9 mouse cellular contexts compared by ENCODE assay signal in the genomic region with DNA sequence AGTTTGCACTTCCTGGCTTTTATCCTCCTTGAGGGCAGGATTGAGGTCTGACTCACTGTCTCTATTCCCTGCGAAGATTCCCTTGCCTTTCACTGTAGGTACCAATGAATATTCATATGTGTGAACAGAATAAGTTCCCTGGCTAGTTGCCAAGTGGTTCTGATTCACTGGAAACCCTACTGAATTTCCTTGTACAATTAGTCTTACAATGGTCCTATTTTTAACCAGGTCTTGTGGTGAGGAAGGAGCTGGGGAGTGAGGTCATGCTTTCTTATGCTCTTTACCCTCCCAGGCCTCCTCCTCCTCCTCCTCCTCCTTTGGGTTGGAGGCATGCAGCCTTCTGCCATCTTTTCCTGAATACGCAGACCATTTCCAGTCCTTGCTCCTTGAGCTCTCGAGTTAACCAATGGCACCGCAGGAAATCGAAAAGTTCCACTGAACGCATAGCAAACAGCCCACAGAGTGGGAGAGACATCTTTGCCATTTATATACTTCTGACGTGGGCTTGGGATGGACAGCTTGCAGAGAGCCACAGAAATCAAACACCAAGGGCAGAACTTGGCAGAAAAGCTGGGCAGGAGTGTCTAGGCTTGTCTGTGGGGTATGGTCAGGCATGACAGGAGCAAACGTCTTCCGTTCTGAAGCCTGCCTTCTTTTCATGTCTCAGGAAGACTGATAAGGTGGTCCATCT.
A peak's percentile ranks its signal among the peaks of the same experiment; 100 is the strongest.
DNase-seq lines count a peak whose midpoint lies in the region; ATAC-seq lines count a peak whose summit lies in the region.
"Had no signal": no experiment of that assay in that cellular context is flagged by ENCODE, and none has a peak within 500 bp of the region (broad histone marks: within the 10 kb centered on the region; RNA-seq: fewer than 3 reads in every experiment).

No protein-coding gene starts in this region.

- ATAC-seq in forebrain, embryonic 11.5 days (replicated peaks; ENCODE audit: low FRiP score): peak; percentile 77
- no peak for ATAC-seq in limb, embryonic 12.5 days (ENCODE audit: insufficient number of reproducible peaks, insufficient read depth, low FRiP score, low TSS enrichment, low read depth)
- ATAC-seq in hindbrain, embryonic 14.5 days (ENCODE audit: low FRiP score): peak; percentile 55
- ATAC-seq in neural tube, embryonic 15.5 days (ENCODE audit: low FRiP score): no peak; the same call in 1 of the 2 replicates
- ATAC-seq in megakaryocyte, adult 5-6 weeks (ENCODE audit: poor library complexity, severe bottlenecking): no peak

- no peak overlapping the region for H3K4me2 ChIP-seq in forebrain, embryonic 11.5 days (ENCODE audit: low read depth, low read length, severe bottlenecking)
- no peak overlapping the region for H3K4me2 ChIP-seq in limb, embryonic 12.5 days
- no peak overlapping the region for H3K4me2 ChIP-seq in hindbrain, embryonic 14.5 days (replicated peaks)
- H3K4me2 ChIP-seq in neural tube, embryonic 15.5 days: no peak overlapping the region

- H3K27ac ChIP-seq in forebrain, embryonic 11.5 days (ENCODE audit: low read depth, low read length): no peak overlapping the region; the same call in 1 of the 2 replicates
- H3K27ac ChIP-seq in forebrain, embryonic 10.5 days: no peak overlapping the region
- 0 out of 2 replicates have a peak overlapping the region, but pooled peaks have one; percentile 31 for H3K27ac ChIP-seq in limb, embryonic 12.5 days
- H3K27ac ChIP-seq in limb, embryonic 10.5 days: no peak overlapping the region
- no peak overlapping the region for H3K27ac ChIP-seq in hindbrain, embryonic 14.5 days
- 0 out of 2 replicates have a peak overlapping the region, but pooled peaks have one; percentile 1 for H3K27ac ChIP-seq in neural tube, embryonic 15.5 days (replicated peaks)

- H3K36me3 ChIP-seq in forebrain, embryonic 11.5 days (ENCODE audit: control insufficient read depth, insufficient read depth, low read length): no peaks in the 10 kb centered on the region
- no peaks in the 10 kb centered on the region for H3K36me3 ChIP-seq in forebrain, embryonic 10.5 days (replicated peaks)
- H3K36me3 ChIP-seq in limb, embryonic 12.5 days: no peaks in the 10 kb centered on the region
- no peaks in the 10 kb centered on the region for H3K36me3 ChIP-seq in limb, embryonic 10.5 days
- H3K36me3 ChIP-seq in hindbrain, embryonic 14.5 days (replicated peaks; ENCODE audit: control insufficient read depth, insufficient read depth): no peaks in the 10 kb centered on the region
- H3K36me3 ChIP-seq in neural tube, embryonic 15.5 days: no peaks in the 10 kb centered on the region

- H3K4me3 ChIP-seq in forebrain, embryonic 11.5 days (ENCODE audit: low read depth, low read length): no peak overlapping the region
- H3K4me3 ChIP-seq in forebrain, embryonic 10.5 days: no peak overlapping the region
- H3K4me3 ChIP-seq in limb, embryonic 12.5 days (replicated peaks): no peak overlapping the region
- H3K4me3 ChIP-seq in limb, embryonic 10.5 days: no peak overlapping the region
- no peak overlapping the region for H3K4me3 ChIP-seq in hindbrain, embryonic 14.5 days (replicated peaks; ENCODE audit: low read length)
- no peak overlapping the region for H3K4me3 ChIP-seq in neural tube, embryonic 15.5 days (replicated peaks)

- no peak overlapping the region for H3K9ac ChIP-seq in forebrain, embryonic 11.5 days (ENCODE audit: low read length)
- no peak overlapping the region for H3K9ac ChIP-seq in limb, embryonic 12.5 days (replicated peaks)
- no peak overlapping the region for H3K9ac ChIP-seq in hindbrain, embryonic 14.5 days
- no peak overlapping the region for H3K9ac ChIP-seq in neural tube, embryonic 15.5 days (replicated peaks)

- no peak for DNase-seq in forebrain, embryonic 11.5 days (ENCODE audit: low spot score)
- DNase-seq in forebrain, embryonic 10.5 days (ENCODE audit: extremely low spot score, low spot score): no peak
- no peak for DNase-seq in limb, embryonic 10.5 days (ENCODE audit: low spot score)
- DNase-seq in hindbrain, embryonic 14.5 days (ENCODE audit: low spot score): peak; percentile 36
- DNase-seq in adrenal gland, postnatal 14 days: no peak
- DNase-seq: B cell, adult 2 months had no signal

- WGBS in forebrain, embryonic 11.5 days: 82% methylated on average over 9 of the region's 9 CpGs
- 84% methylated on average over 9 of the region's 9 CpGs for WGBS in forebrain, embryonic 10.5 days
- 83% methylated on average over 9 of the region's 9 CpGs for WGBS in limb, embryonic 12.5 days
- WGBS in limb, embryonic 10.5 days: 86% methylated on average over 9 of the region's 9 CpGs
- 60% methylated on average over 9 of the region's 9 CpGs for WGBS in hindbrain, embryonic 14.5 days
- WGBS in neural tube, embryonic 15.5 days: 67% methylated on average over 9 of the region's 9 CpGs

- no peaks in the 10 kb centered on the region for H3K27me3 ChIP-seq in forebrain, embryonic 11.5 days (ENCODE audit: control insufficient read depth, insufficient read depth, low read length)
- H3K27me3 ChIP-seq in forebrain, embryonic 10.5 days (ENCODE audit: poor library complexity, severe bottlenecking): no peaks in the 10 kb centered on the region
- no peaks in the 10 kb centered on the region for H3K27me3 ChIP-seq in limb, embryonic 12.5 days
- no peaks in the 10 kb centered on the region for H3K27me3 ChIP-seq in limb, embryonic 10.5 days (ENCODE audit: low read depth, poor library complexity, severe bottlenecking)
- no peaks in the 10 kb centered on the region for H3K27me3 ChIP-seq in hindbrain, embryonic 14.5 days (ENCODE audit: control insufficient read depth, insufficient read depth, low read length)
- H3K27me3 ChIP-seq in neural tube, embryonic 15.5 days (replicated peaks): no peaks in the 10 kb centered on the region

- H3K4me1 ChIP-seq in forebrain, embryonic 11.5 days (replicated peaks; ENCODE audit: control insufficient read depth, insufficient read depth, low read length): peaks cover 5% of the 10 kb centered on the region; the same call in 1 of the 2 replicates
- H3K4me1 ChIP-seq in forebrain, embryonic 10.5 days: peaks cover 13% of the 10 kb centered on the region
- H3K4me1 ChIP-seq in limb, embryonic 12.5 days (replicated peaks): peaks cover 12% of the 10 kb centered on the region; the same call in 1 of the 2 replicates
- H3K4me1 ChIP-seq in limb, embryonic 10.5 days: peaks cover 8% of the 10 kb centered on the region
- peaks cover 6% of the 10 kb centered on the region for H3K4me1 ChIP-seq in hindbrain, embryonic 14.5 days (replicated peaks; ENCODE audit: control insufficient read depth, insufficient read depth, low read length)
- H3K4me1 ChIP-seq in neural tube, embryonic 15.5 days: peaks cover 22% of the 10 kb centered on the region

- H3K9me3 ChIP-seq in forebrain, embryonic 11.5 days (ENCODE audit: control insufficient read depth, low read length): no peaks in the 10 kb centered on the region
- 0 out of 2 replicates have a peak, but pooled peaks cover 3% of the 10 kb centered on the region for H3K9me3 ChIP-seq in forebrain, embryonic 10.5 days
- H3K9me3 ChIP-seq in limb, embryonic 12.5 days: 0 out of 2 replicates have a peak, but pooled peaks cover 3% of the 10 kb centered on the region
- H3K9me3 ChIP-seq in limb, embryonic 10.5 days (replicated peaks): no peaks in the 10 kb centered on the region
- no peaks in the 10 kb centered on the region for H3K9me3 ChIP-seq in hindbrain, embryonic 14.5 days (ENCODE audit: control insufficient read depth, low read length)
- no peaks in the 10 kb centered on the region for H3K9me3 ChIP-seq in neural tube, embryonic 15.5 days (replicated peaks)

Comparison
In these comparisons a context has a peak if more than half of its experiments do, and no peak if none do; other contexts are left out.
1. H3K27ac ChIP-seq: peak in limb, embryonic 12.5 days (single experiment) and neural tube, embryonic 15.5 days (single experiment); none in forebrain, embryonic 11.5 days (single experiment), forebrain, embryonic 10.5 days (single experiment), limb, embryonic 10.5 days (single experiment) and hindbrain, embryonic 14.5 days (single experiment).
2. ATAC-seq: peak in forebrain, embryonic 11.5 days (single experiment) and hindbrain, embryonic 14.5 days (single experiment); none in limb, embryonic 12.5 days (single experiment), neural tube, embryonic 15.5 days (single experiment) and megakaryocyte, adult 5-6 weeks (single experiment).